Mouse (Mus musculus): ENCODE results near the gene Stx6.

GRCm38 (mm10) chr1:155250531-155251135 lies 92.1 kb downstream of the Stx6 start:
- no peak for TF ChIP-seq POLR2A (IDR thresholded peaks at IDR 0.05; ENCODE audit: control insufficient read depth, low read depth, low read length)
- no peak for TF ChIP-seq CTCF (IDR thresholded peaks at IDR 0.05; ENCODE audit: control insufficient read depth, insufficient read depth, insufficient replicate concordance, low read depth, low read length)
